Mouse (Mus musculus) kidney, adult 18-20 months (tissue): ENCODE measurements around the gene Slco3a1.

Source experiments
- DNase-seq: peaks from one replicate; pipeline ENCODE4 v3.0.0; 2021

Slco3a1 gene

DNA sequence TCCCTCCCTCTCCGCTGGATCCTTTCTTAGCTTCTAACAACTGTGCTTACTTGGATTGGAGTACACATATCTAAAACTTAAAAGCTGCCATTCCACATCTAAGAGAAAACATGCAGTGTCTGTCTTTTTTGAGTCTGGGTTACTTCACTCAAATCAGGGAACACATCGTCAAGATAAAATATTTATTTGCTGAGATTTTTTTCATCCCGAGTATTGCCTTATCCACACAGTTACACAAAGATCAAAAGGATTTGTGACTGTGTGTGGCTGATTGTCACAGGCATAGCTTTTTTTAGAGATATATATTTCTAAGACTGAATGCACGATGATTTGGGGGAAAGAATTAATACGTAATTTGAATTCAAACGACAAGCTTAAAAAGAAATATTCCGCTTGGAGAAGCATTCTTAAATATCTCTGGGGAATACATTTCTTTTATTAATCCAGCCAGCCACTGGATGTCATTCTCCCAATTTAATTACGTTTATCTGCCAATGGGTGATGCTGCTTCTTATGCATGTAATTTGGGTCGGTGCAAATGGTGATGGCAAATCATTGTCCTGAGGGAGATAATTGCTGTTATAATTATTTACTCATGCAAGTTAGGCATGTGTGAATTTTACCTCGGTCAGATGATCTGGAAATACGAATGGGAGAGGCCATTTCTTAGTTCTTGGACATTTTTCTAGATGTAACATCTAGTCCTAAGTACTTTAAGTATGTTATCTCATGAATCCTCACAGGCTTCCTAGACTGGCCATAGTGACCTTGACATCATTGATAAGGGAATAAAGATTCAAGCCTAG lies 285.1 kb downstream of the Slco3a1 start:
- no peak for DNase-seq

GRCm38 (mm10) chr7:74266511-74267168 lies 287.9 kb downstream of the Slco3a1 start:
- no peak for DNase-seq

GRCm38 (mm10) chr7:74256291-74256690 lies 298.3 kb downstream of the Slco3a1 start:
- no peak for DNase-seq

GRCm38 (mm10) chr7:74252066-74252465 lies 302.5 kb downstream of the Slco3a1 start:
- no peak for DNase-seq

DNA sequence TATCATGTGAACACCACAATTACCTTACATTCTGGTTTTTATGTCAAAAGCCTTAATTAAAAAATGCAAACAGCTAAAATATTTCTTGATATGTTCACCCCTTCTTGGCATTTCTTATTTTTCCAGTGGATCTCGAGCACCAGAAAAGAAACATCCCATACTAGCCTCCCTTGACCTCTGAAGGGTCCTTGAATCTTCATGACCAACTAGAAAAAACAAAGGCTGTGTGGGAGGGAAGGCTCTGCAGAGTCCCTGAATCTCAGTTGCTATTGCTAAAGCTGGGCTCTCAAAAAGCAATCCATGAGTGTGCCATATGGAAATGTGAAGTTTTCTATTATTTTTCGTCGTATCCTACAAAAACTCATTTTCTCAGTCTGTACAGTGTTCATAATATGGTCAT lies 313.3 kb downstream of the Slco3a1 start:
- DNase-seq = no peak

DNA sequence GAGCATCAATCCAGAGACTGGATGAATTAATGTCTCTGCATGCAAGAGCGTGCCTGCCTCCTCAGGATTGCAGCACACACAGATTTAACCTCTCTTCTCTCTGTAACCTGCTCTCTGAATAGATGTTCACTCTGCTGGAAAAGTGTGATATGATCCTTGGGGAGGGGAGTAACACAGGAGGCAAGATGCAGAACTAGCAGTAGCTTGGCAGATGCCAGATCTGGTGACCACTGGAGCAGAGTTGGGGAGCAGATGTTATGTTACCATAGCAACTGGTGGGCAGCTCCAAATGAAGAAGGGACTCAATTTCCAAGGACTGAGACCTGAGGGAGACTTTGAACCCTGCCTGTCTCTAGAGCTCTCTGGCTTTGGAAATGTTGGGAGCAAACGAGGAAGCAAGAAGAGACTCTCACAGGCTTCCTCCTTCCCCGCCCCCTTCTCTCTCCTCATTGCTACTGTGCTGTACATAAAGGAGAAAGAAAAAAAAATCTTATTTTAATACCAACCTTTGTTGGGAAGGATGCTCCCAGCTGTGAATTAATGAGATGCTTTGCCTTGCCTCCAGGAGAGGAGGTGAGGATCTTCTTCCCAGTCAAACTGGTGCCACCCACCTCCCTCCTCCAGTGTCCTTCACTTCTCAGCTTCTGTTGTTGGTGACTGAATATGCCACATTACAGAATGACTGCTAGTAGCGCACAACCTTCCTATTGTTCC lies 314.0 kb downstream of the Slco3a1 start:
- no peak for DNase-seq
